Mouse (Mus musculus) neutrophil, adult 59 days (primary cell): ENCODE data around the gene Mfap4. TPM values are rescaled to one million over a fixed set of nuclear protein-coding genes. Genes with fewer than 3 reads are reported as not detected.

ENCODE experiments used
- total RNA-seq, 2 experiments: library from RNA; stranded (reverse); gene quantifications; 1 replicate in 1 of 2; 2 replicates in 1 of 2; pipeline ENCODE4 v1.2.4; 2023

Gene Mfap4
- not detected for total RNA-seq

GRCm38 (mm10) chr11:61484613-61485540 is at the start of gene Mfap4:
Gene Mfap4, plus strand, starts transcription at chr11:61485431.

GRCm38 (mm10) chr11:61494129-61494997 is 9.1 kb downstream of the Mfap4 start, which contains the start of gene Mapk7:
Gene Mapk7, minus strand, starts transcription at chr11:61494406.

GRCm38 (mm10) chr11:61504713-61505257 is 19.6 kb downstream of the Mfap4 start, which contains the start of gene B9d1:
Gene B9d1, plus strand, starts transcription at chr11:61505144.

Other genes with a start within 250 kb of the Mfap4 start
- 10 to 100 TPM; 74.3 to 80.6 TPM for gene Aldh3a2, start 218.0 kb upstream of the Mfap4 start, total RNA-seq
- gene Slc47a2, start 142.6 kb upstream of the Mfap4 start, total RNA-seq = not detected
- gene Slc47a1, start 107.1 kb upstream of the Mfap4 start, total RNA-seq = not detected
- not detected for gene Rnf112, start 31.3 kb upstream of the Mfap4 start, total RNA-seq
- gene Mapk7, start 9.0 kb downstream of the Mfap4 start, total RNA-seq = 10 to 100 TPM; 39.2 to 46.6 TPM
- gene B9d1, start 19.7 kb downstream of the Mfap4 start, total RNA-seq = under 1 TPM in 1 of 2 experiments, not detected in 1; 0.84 TPM
- under 1 TPM in 1 of 2 experiments, not detected in 1; 0.49 TPM for gene Epn2, start 94.3 kb downstream of the Mfap4 start, total RNA-seq
- gene Grap, start 167.8 kb downstream of the Mfap4 start, total RNA-seq = 10 to 100 TPM in 1 of 2 experiments, 1 to 10 TPM in 1; 7.6 to 13.1 TPM
- gene Fam83g, start 198.7 kb downstream of the Mfap4 start, total RNA-seq = under 1 TPM; 0.18 to 0.69 TPM
- not detected for gene Slc5a10, start 235.4 kb downstream of the Mfap4 start, total RNA-seq